Mouse (Mus musculus) stomach, postnatal 0 days (tissue): Measurements from ENCODE around the gene Man2b1. TPM values are rescaled to one million over a fixed set of nuclear protein-coding genes. Genes with fewer than 3 reads are reported as not detected.
"Not testable (repeated sequence)": the region's sequence is repeated elsewhere in the genome, so short reads cannot be mapped to it uniquely, and the experiment has no call there.

Experiments used
- ATAC-seq: fragments of 200-750 bp; cut with Nextera tagmentation; 2 replicates; pipeline ENCODE4 v1.8.0; 2017; ENCODE audit not compliant: low FRiP score, low TSS enrichment
- DNase-seq: peaks from one replicate; pipeline ENCODE4 v3.0.0-alpha.2; 2016; ENCODE audit warnings: low spot score
- H3K27ac ChIP-seq: fragments of 300-500 bp; sonication (generic); replicated peaks from 2 replicates; pipeline ENCODE4 v1.5.1; 2014; ENCODE audit warnings: mild to moderate bottlenecking, control low read depth
- H3K27me3 ChIP-seq: fragments of 300-500 bp; sonication (generic); 2 replicates; pipeline ENCODE4 v1.6.1; 2014; ENCODE audit warnings: low read length; ENCODE audit not compliant: control insufficient read depth, insufficient read depth
- H3K36me3 ChIP-seq: fragments of 300-500 bp; sonication (generic); 2 replicates; pipeline ENCODE4 v1.6.1; 2014; ENCODE audit warnings: low read length, mixed read lengths; ENCODE audit not compliant: control insufficient read depth, insufficient read depth
- H3K4me1 ChIP-seq: fragments of 300-500 bp; sonication (generic); replicated peaks from 2 replicates; pipeline ENCODE4 v1.6.1; 2014; ENCODE audit warnings: antibody characterized with exemption; ENCODE audit not compliant: control insufficient read depth, insufficient read depth
- H3K4me2 ChIP-seq: fragments of 300-500 bp; sonication (generic); replicated peaks from 2 replicates; pipeline ENCODE4 v1.6.1; 2014; ENCODE audit warnings: low read depth, mild to moderate bottlenecking, control low read depth, moderate library complexity
- H3K4me3 ChIP-seq: fragments of 300-500 bp; sonication (generic); 2 replicates; pipeline ENCODE4 v1.5.1; 2014; ENCODE audit warnings: low read depth, low read length, control low read depth
- H3K9ac ChIP-seq: fragments of 300-500 bp; sonication (generic); 2 replicates; pipeline ENCODE4 v1.6.1; 2014; ENCODE audit warnings: mild to moderate bottlenecking, low read length, control low read depth, mixed read lengths
- H3K9me3 ChIP-seq: fragments of 300-500 bp; sonication (generic); 2 replicates; pipeline ENCODE4 v1.6.1; 2016; ENCODE audit warnings: low read length; ENCODE audit not compliant: control insufficient read depth
- CTCF ChIP-seq: IDR thresholded peaks from 2 replicates; pipeline ENCODE4 v1.5.1; 2016; ENCODE audit warnings: antibody characterized with exemption, low read depth, mild to moderate bottlenecking, moderate library complexity
- EP300 ChIP-seq: optimal IDR thresholded peaks from 2 replicates; pipeline ENCODE3; 2016; ENCODE audit warnings: antibody characterized with exemption
- WGBS: fragments of 180-500 bp; shearing (Covaris S2); extraction: QIAGEN DNeasy Blood & Tissue Kit; methylation state at CpG from one replicate; pipeline ENCODE4 v1.1.7; 2014; 5-methylcytosine and 5-hydroxymethylcytosine counted together
- polyA plus RNA-seq: library from polyadenylated mRNA; unstranded; fragments of >200 nt; fragmentation: Nextera tagmentation; extraction: Ambion mirVana; gene quantifications from 2 replicates; pipeline ENCODE4 v1.2.1, GENCODE M21; 2015

Man2b1 gene
- polyA plus RNA-seq, 1 experiment from 2014 or later = 29.1 TPM

GRCm38 (mm10) chr8:85116984-85117383 lies 33.9 kb downstream of the Man2b1 start:
- no peak overlapping the region for H3K9ac ChIP-seq
- no peak for DNase-seq
- no peak overlapping the region for H3K4me3 ChIP-seq
- no peak for ATAC-seq
- no peak overlapping the region for H3K27ac ChIP-seq
- H3K27me3 ChIP-seq = no peaks in the 10 kb centered on the region
- TF ChIP-seq EP300 (no peak), CTCF (no peak)
- H3K9me3 ChIP-seq = no peaks in the 10 kb centered on the region
- WGBS = 42% methylated on average over 7 of the region's 7 CpGs
- H3K4me1 ChIP-seq = no peaks in the 10 kb centered on the region
- no peaks in the 10 kb centered on the region for H3K36me3 ChIP-seq
- H3K4me2 ChIP-seq = no peak overlapping the region

GRCm38 (mm10) chr8:85119052-85119981 lies 36.2 kb downstream of the Man2b1 start:
- WGBS = 5% methylated on average over 37 of the region's 37 CpGs
- TF ChIP-seq EP300 (no peak), CTCF (peak; percentile 71)
- H3K4me2 ChIP-seq = peak overlapping the region; percentile 80
- H3K4me3 ChIP-seq = peak overlapping the region; percentile 71
- H3K9ac ChIP-seq = peak overlapping the region; percentile 76
- H3K4me1 ChIP-seq = no peaks in the 10 kb centered on the region
- H3K27me3 ChIP-seq = no peaks in the 10 kb centered on the region
- ATAC-seq (peak; percentile 94), DNase-seq (peak; percentile 93)
- H3K9me3 ChIP-seq = no peaks in the 10 kb centered on the region
- H3K36me3 ChIP-seq = no peaks in the 10 kb centered on the region
- H3K27ac ChIP-seq = peak overlapping the region; percentile 85

GRCm38 (mm10) chr8:85120251-85120650 lies 37.2 kb downstream of the Man2b1 start:
- not testable (repeated sequence) for H3K27ac ChIP-seq, H3K9ac ChIP-seq, H3K27me3 ChIP-seq, ATAC-seq, H3K4me2 ChIP-seq, H3K4me1 ChIP-seq, DNase-seq, H3K4me3 ChIP-seq, H3K36me3 ChIP-seq, H3K9me3 ChIP-seq
- WGBS = 80% methylated on average over 5 of the region's 5 CpGs

GRCm38 (mm10) chr8:85122995-85123394 lies 39.9 kb downstream of the Man2b1 start, which contains the start of gene Zfp791:
Gene Zfp791, minus strand, starts transcription at chr8:85123095.
- WGBS = 70% methylated on average over 3 of the region's 3 CpGs
- DNase-seq (no peak), ATAC-seq (no peak)
- H3K4me1 ChIP-seq = no peaks in the 10 kb centered on the region
- no peaks in the 10 kb centered on the region for H3K36me3 ChIP-seq
- H3K4me2 ChIP-seq = no peak within 1 kb of the TSS
- H3K4me3 ChIP-seq = no peak within 1 kb of the TSS
- H3K9me3 ChIP-seq = no peaks in the 10 kb centered on the region
- no peak for TF ChIP-seq EP300
- no peak for TF ChIP-seq CTCF
- H3K27ac ChIP-seq = no peak within 1 kb of the TSS
- no peak within 1 kb of the TSS for H3K9ac ChIP-seq
- H3K27me3 ChIP-seq = no peaks in the 10 kb centered on the region

GRCm38 (mm10) chr8:85123691-85124090 lies 40.6 kb downstream of the Man2b1 start:
- H3K4me1 ChIP-seq = no peaks in the 10 kb centered on the region
- no peak for ATAC-seq
- no peaks in the 10 kb centered on the region for H3K9me3 ChIP-seq
- H3K9ac ChIP-seq = no peak overlapping the region
- H3K27me3 ChIP-seq = no peaks in the 10 kb centered on the region
- H3K36me3 ChIP-seq = no peaks in the 10 kb centered on the region
- DNase-seq = no peak
- 86% methylated on average over 8 of the region's 8 CpGs for WGBS
- TF ChIP-seq CTCF = no peak
- TF ChIP-seq EP300 = no peak
- H3K27ac ChIP-seq = no peak overlapping the region
- no peak overlapping the region for H3K4me3 ChIP-seq
- no peak overlapping the region for H3K4me2 ChIP-seq

GRCm38 (mm10) chr8:85132335-85132734 lies 49.3 kb downstream of the Man2b1 start:
- DNase-seq (no peak), ATAC-seq (no peak)
- Histone ChIP-seq H3K4me2 (no peak overlapping the region), H3K4me1 (no peaks in the 10 kb centered on the region), H3K4me3 (no peak overlapping the region), H3K27me3 (no peaks in the 10 kb centered on the region), H3K36me3 (no peaks in the 10 kb centered on the region), H3K9ac (no peak overlapping the region), H3K27ac (no peak overlapping the region), H3K9me3 (no peaks in the 10 kb centered on the region)
- WGBS = 87% methylated on average over 1 of the region's 1 CpGs
- no peak for TF ChIP-seq EP300
- TF ChIP-seq CTCF = no peak

- H3K4me2 ChIP-seq, H3K27ac ChIP-seq, H3K4me1 ChIP-seq, DNase-seq, H3K9me3 ChIP-seq, H3K36me3 ChIP-seq, H3K9ac ChIP-seq, H3K4me3 ChIP-seq, ATAC-seq, H3K27me3 ChIP-seq: not testable (repeated sequence)
- WGBS = 93% methylated on average over 2 of the region's 2 CpGs
These were observed 52.6 kb downstream of the Man2b1 start for GRCm38 (mm10) chr8:85135690-85136089.
